Mouse (Mus musculus): ENCODE measurements around the gene Cep164.

- TF ChIP-seq CTCF (IDR thresholded peaks at IDR 0.05; ENCODE audit: insufficient read depth, low read length) (no peak), POLR2A (IDR thresholded peaks at IDR 0.05; ENCODE audit: borderline replicate concordance, extremely low read depth, low read depth, low read length) (no peak)
Measured at GRCm38 (mm10) chr9:45807761-45808160, 20.7 kb downstream of the Cep164 start.

All from lung, adult 2 months (tissue).